Mouse (Mus musculus) midbrain, embryonic 15.5 days (tissue): ENCODE data around the gene Mpl. TPM values are rescaled to one million over a fixed set of nuclear protein-coding genes. Genes with fewer than 3 reads are reported as not detected.

Source experiments
- ATAC-seq: fragments of 200-750 bp; cut with Nextera tagmentation; replicated peaks from 2 replicates; pipeline ENCODE4 v1.8.0; 2017; ENCODE audit warnings: moderate TSS enrichment
- H3K27ac ChIP-seq: fragments of 300-500 bp; sonication (generic); 2 replicates; pipeline ENCODE4 v1.5.1; 2015; ENCODE audit warnings: mild to moderate bottlenecking, inconsistent platforms
- H3K27me3 ChIP-seq: fragments of 300-500 bp; sonication (generic); replicated peaks from 2 replicates; pipeline ENCODE4 v1.6.1; 2015; ENCODE audit warnings: inconsistent platforms
- H3K36me3 ChIP-seq: fragments of 300-500 bp; sonication (generic); replicated peaks from 2 replicates; pipeline ENCODE4 v1.6.1; 2015; ENCODE audit warnings: inconsistent platforms
- H3K4me1 ChIP-seq: fragments of 300-500 bp; sonication (generic); 2 replicates; pipeline ENCODE4 v1.6.1; 2015; ENCODE audit warnings: inconsistent platforms
- H3K4me2 ChIP-seq: fragments of 300-500 bp; sonication (generic); 2 replicates; pipeline ENCODE4 v1.6.1; 2015; ENCODE audit warnings: inconsistent platforms, mild to moderate bottlenecking, moderate library complexity
- H3K4me3 ChIP-seq: fragments of 300-500 bp; sonication (generic); 2 replicates; pipeline ENCODE4 v1.5.1; 2015; ENCODE audit warnings: mild to moderate bottlenecking, inconsistent platforms
- H3K9ac ChIP-seq: fragments of 300-500 bp; sonication (generic); 2 replicates; pipeline ENCODE4 v1.6.1; 2015; ENCODE audit warnings: mild to moderate bottlenecking, inconsistent platforms
- H3K9me3 ChIP-seq: fragments of 300-500 bp; sonication (generic); 2 replicates; pipeline ENCODE4 v1.6.1; 2016; ENCODE audit warnings: inconsistent platforms
- WGBS: fragments of 180-500 bp; shearing (Covaris S2); methylation state at CpG from one replicate; pipeline ENCODE4 v1.1.7; 2015; ENCODE audit warnings: mixed read lengths; 5-methylcytosine and 5-hydroxymethylcytosine counted together
- polyA plus RNA-seq: library from polyadenylated mRNA; unstranded; fragments of >200 nt; fragmentation: Nextera tagmentation; extraction: Ambion mirVana; gene quantifications from 2 replicates; pipeline ENCODE4 v1.2.1, GENCODE M21; 2015

Mpl gene
- polyA plus RNA-seq, 1 experiment from 2014 or later = 0.14 TPM

- ATAC-seq = peak; percentile 88
- Histone ChIP-seq H3K9ac (peak overlapping the region; percentile 39), H3K27ac (no peak overlapping the region), H3K4me3 (peak overlapping the region; percentile 32), H3K4me1 (peaks cover 14% of the 10 kb centered on the region), H3K4me2 (peak overlapping the region; percentile 72), H3K27me3 (0 out of 2 replicates have a peak, but pooled peaks cover 3% of the 10 kb centered on the region), H3K36me3 (no peaks in the 10 kb centered on the region), H3K9me3 (no peaks in the 10 kb centered on the region)
- 18% methylated on average over 18 of the region's 18 CpGs for WGBS
Measured at GRCm38 (mm10) chr4:118445781-118446414, 11.4 kb downstream of the Mpl start.

- no peak overlapping the region for H3K4me2 ChIP-seq
- H3K9me3 ChIP-seq = no peaks in the 10 kb centered on the region
- peaks cover 14% of the 10 kb centered on the region for H3K4me1 ChIP-seq
- no peaks in the 10 kb centered on the region for H3K36me3 ChIP-seq
- H3K9ac ChIP-seq = no peak overlapping the region
- 0 out of 2 replicates have a peak, but pooled peaks cover 3% of the 10 kb centered on the region for H3K27me3 ChIP-seq
- H3K4me3 ChIP-seq = no peak overlapping the region
- 83% methylated on average over 10 of the region's 10 CpGs for WGBS
- no peak for ATAC-seq
- H3K27ac ChIP-seq = no peak overlapping the region
Measured at GRCm38 (mm10) chr4:118445088-118445487, 12.2 kb downstream of the Mpl start.

DNA sequence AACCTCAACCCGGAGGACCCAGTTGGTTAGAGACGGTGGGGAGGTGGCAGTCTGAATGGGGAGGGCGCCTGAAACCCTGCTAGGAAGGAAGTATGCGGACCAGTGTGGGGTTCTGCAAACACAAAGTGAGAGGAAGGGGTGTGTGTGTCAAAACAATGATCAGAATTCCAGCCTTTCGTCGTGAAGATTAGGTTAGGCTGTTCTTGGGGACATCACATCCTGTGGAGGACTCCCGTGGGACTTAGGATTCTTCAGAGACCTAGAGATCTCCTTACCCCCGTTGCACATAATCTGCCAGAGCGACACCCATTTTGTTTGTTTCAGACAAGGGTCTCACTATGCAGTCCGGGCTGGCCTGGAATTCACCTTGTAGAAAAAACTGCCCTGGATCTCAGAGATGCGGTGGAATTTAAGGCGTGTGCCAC lies 19.5 kb downstream of the Mpl start:
- Histone ChIP-seq H3K9me3 (no peaks in the 10 kb centered on the region), H3K4me3 (peak overlapping the region; percentile 49), H3K27me3 (no peaks in the 10 kb centered on the region), H3K4me1 (peaks cover 31% of the 10 kb centered on the region), H3K27ac (peak overlapping the region; percentile 88), H3K4me2 (peak overlapping the region; percentile 98), H3K36me3 (0 out of 2 replicates have a peak, but pooled peaks cover 3% of the 10 kb centered on the region), H3K9ac (peak overlapping the region; percentile 70)
- peak; percentile 32 for ATAC-seq
- WGBS = 10% methylated on average over 12 of the region's 12 CpGs

- peak within 1 kb of the TSS; percentile 49 for H3K4me3 ChIP-seq
- H3K36me3 ChIP-seq = 0 out of 2 replicates have a peak, but pooled peaks cover 4% of the 10 kb centered on the region
- WGBS = under 1% methylated on average over 67 of the region's 67 CpGs
- peaks cover 31% of the 10 kb centered on the region for H3K4me1 ChIP-seq
- H3K9ac ChIP-seq = peak within 1 kb of the TSS; percentile 70
- H3K27ac ChIP-seq = peak within 1 kb of the TSS; percentile 88
- H3K27me3 ChIP-seq = no peaks in the 10 kb centered on the region
- H3K9me3 ChIP-seq = no peaks in the 10 kb centered on the region
- peak; percentile 96 for ATAC-seq
- peak within 1 kb of the TSS; percentile 98 for H3K4me2 ChIP-seq
Measured at GRCm38 (mm10) chr4:118436820-118437603, 20.3 kb downstream of the Mpl start, which contains the start of gene Cdc20. Gene Cdc20 (minus strand): TSS chr4:118437352.

GRCm38 (mm10) chr4:118432332-118432731 lies 25.0 kb downstream of the Mpl start:
- no peak overlapping the region for H3K4me2 ChIP-seq
- H3K9ac ChIP-seq = no peak overlapping the region
- no peaks in the 10 kb centered on the region for H3K27me3 ChIP-seq
- H3K4me3 ChIP-seq = no peak overlapping the region
- 0 out of 2 replicates have a peak, but pooled peaks cover 4% of the 10 kb centered on the region for H3K36me3 ChIP-seq
- no peak overlapping the region for H3K27ac ChIP-seq
- no peak for ATAC-seq
- H3K9me3 ChIP-seq = no peaks in the 10 kb centered on the region
- 65% methylated on average over 8 of the region's 8 CpGs for WGBS
- peaks cover 37% of the 10 kb centered on the region for H3K4me1 ChIP-seq

DNA sequence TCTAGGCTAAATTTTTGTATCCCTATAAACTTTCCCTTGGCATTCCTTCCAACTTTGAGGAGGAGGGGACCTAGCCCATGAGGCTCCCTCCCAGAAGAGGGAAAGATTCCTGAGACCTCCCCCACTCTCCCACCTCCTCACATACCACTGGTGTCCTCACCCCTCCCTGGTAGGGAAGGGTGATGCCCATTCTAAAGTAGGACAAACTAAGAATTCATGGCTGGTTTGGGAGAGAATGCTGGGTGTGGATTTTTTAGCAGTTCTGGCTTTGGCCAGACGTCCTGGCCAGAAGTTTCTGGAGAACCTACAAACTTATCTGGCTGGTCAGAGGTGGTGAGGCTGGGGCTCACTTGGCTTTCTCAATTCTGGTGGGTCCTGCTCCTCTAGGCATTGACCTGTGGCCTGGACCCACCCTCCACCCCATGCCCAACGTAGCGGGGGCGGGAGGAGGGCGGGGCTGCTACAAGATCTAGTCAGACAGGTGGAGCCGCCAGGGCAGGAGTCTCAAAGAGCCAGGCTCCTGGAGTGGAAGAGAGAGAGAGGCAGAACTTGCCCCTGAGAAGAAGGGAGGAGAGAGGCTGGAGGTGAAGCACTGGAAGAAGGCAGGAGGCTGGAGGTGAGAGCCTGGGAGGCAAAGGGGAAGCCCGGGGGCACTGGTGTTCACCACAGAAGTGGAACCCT lies 28.0 kb downstream of the Mpl start:
- Histone ChIP-seq H3K4me1 (peaks cover 18% of the 10 kb centered on the region), H3K4me2 (no peak overlapping the region), H3K9ac (no peak overlapping the region), H3K36me3 (0 out of 2 replicates have a peak, but pooled peaks cover 4% of the 10 kb centered on the region), H3K27me3 (no peaks in the 10 kb centered on the region), H3K27ac (no peak overlapping the region), H3K9me3 (no peaks in the 10 kb centered on the region), H3K4me3 (no peak overlapping the region)
- WGBS = 60% methylated on average over 7 of the region's 7 CpGs
- no peak for ATAC-seq

GRCm38 (mm10) chr4:118428531-118429214 lies 28.6 kb downstream of the Mpl start:
- peak; percentile 34 for ATAC-seq
- Histone ChIP-seq H3K27ac (peak overlapping the region; percentile 62; the same call in 1 of the 2 replicates), H3K36me3 (0 out of 2 replicates have a peak, but pooled peaks cover 4% of the 10 kb centered on the region), H3K9me3 (no peaks in the 10 kb centered on the region), H3K27me3 (no peaks in the 10 kb centered on the region), H3K4me2 (peak overlapping the region; percentile 68), H3K4me3 (peak overlapping the region; percentile 43), H3K9ac (peak overlapping the region; percentile 65), H3K4me1 (peaks cover 18% of the 10 kb centered on the region)
- WGBS = 53% methylated on average over 15 of the region's 15 CpGs

- 0 out of 2 replicates have a peak, but pooled peaks cover 1% of the 10 kb centered on the region for H3K36me3 ChIP-seq
- peak within 1 kb of the TSS; percentile 68 for H3K4me2 ChIP-seq
- peak within 1 kb of the TSS; percentile 65 for H3K9ac ChIP-seq
- under 1% methylated on average over 29 of the region's 31 CpGs for WGBS
- no peaks in the 10 kb centered on the region for H3K27me3 ChIP-seq
- H3K27ac ChIP-seq = peak within 1 kb of the TSS; percentile 62
- H3K4me1 ChIP-seq = peaks cover 18% of the 10 kb centered on the region
- H3K4me3 ChIP-seq = peak within 1 kb of the TSS; percentile 43
- peak; percentile 91 for ATAC-seq
- H3K9me3 ChIP-seq = no peaks in the 10 kb centered on the region
Measured at GRCm38 (mm10) chr4:118427768-118428451, 29.4 kb downstream of the Mpl start, which contains the start of gene Elovl1. Gene Elovl1 (plus strand): TSS chr4:118428093.

GRCm38 (mm10) chr4:118427415-118427767 lies 29.9 kb downstream of the Mpl start:
- peaks cover 18% of the 10 kb centered on the region for H3K4me1 ChIP-seq
- H3K9me3 ChIP-seq = no peaks in the 10 kb centered on the region
- under 1% methylated on average over 5 of the region's 5 CpGs for WGBS
- peak; percentile 55 for ATAC-seq
- H3K27ac ChIP-seq = peak overlapping the region; percentile 62
- peak overlapping the region; percentile 65 for H3K9ac ChIP-seq
- peak overlapping the region; percentile 43 for H3K4me3 ChIP-seq
- H3K36me3 ChIP-seq = no peaks in the 10 kb centered on the region; the same call in 1 of the 2 replicates
- peak overlapping the region; percentile 68 for H3K4me2 ChIP-seq
- no peaks in the 10 kb centered on the region for H3K27me3 ChIP-seq

DNA sequence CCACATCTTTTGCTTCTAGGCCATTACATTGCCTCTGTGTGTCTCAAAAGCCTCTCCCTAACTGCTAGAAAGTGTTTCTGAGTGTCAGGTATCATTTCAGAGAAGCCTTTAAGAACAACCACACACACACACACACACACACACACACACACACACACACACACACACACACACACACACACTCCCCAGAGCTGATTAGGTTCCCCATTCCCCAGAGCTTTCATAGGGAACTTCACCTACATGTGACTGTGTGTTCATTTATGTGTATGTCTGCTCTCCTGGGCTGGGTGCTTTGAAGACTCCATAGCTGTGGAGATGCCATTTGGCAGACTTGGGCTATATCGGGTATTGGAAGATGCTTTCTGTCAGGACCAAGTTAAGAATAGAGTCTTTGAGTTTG lies 31.9 kb downstream of the Mpl start:
- Histone ChIP-seq H3K4me1 (peaks cover 18% of the 10 kb centered on the region), H3K27ac (no peak overlapping the region), H3K4me3 (no peak overlapping the region), H3K36me3 (peaks cover 6% of the 10 kb centered on the region; the same call in 1 of the 2 replicates), H3K27me3 (no peaks in the 10 kb centered on the region), H3K9ac (no peak overlapping the region), H3K4me2 (no peak overlapping the region), H3K9me3 (no peaks in the 10 kb centered on the region)
- no peak for ATAC-seq
- WGBS = 100% methylated on average over 1 of the region's 1 CpGs

DNA sequence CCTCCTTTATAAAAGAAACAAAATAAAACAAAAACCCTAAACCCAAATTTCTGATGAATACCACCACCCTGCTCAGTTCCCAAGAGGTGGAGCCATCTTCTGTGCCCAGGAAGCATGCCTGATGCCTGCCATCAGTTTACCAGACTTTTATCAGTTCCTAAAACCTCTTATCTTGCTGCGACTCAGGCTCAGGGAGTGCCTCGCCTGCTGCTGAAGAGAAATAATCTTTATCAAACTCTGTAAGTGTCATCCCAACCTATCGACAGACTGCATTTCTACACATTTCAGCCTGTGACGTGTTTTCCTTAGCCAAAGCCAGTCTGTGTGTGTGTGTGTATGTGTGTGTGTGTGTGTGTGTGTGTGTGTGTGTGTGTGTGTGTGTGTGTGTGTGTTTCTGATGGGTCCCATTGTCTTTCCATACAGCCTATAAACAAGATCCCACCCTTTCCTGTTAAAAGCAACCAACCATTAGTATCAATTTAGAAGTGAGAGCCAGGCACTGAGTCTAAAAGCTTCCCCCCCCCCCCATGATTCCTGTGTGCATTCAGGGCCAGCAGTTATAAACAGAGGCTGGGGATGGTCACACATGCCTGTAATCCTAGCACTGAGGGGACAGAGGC lies 32.7 kb downstream of the Mpl start:
- Histone ChIP-seq H3K4me2 (no peak overlapping the region), H3K9me3 (no peaks in the 10 kb centered on the region), H3K27ac (no peak overlapping the region), H3K4me1 (peaks cover 18% of the 10 kb centered on the region), H3K9ac (no peak overlapping the region), H3K36me3 (peaks cover 10% of the 10 kb centered on the region; the same call in 1 of the 2 replicates), H3K27me3 (no peaks in the 10 kb centered on the region), H3K4me3 (no peak overlapping the region)
- WGBS = 84% methylated on average over 4 of the region's 4 CpGs
- no peak for ATAC-seq
